Mouse (Mus musculus): Measurements from ENCODE around the gene Zfp346. TPM values are rescaled to one million over a fixed set of nuclear protein-coding genes. Genes with fewer than 3 reads are reported as not detected.

The Zfp346 gene
- total and polyA plus RNA-seq, 3 experiments = 19.5 to 28.8 TPM; not detected in 1

- TF ChIP-seq EP300 (IDR thresholded peaks at IDR 0.05; ENCODE audit: low read depth in 1 of 2, low read length in 2 of 2) (no peak), RCOR1 (IDR thresholded peaks at IDR 0.05; ENCODE audit: low read depth, low read length) (no peak), MEF2A (IDR thresholded peaks at IDR 0.05; ENCODE audit: extremely low read depth, insufficient replicate concordance, low read depth, low read length, poor library complexity, severe bottlenecking) (no peak), GABPA (IDR thresholded peaks at IDR 0.05; ENCODE audit: low read depth, low read length) (no peak), ZMIZ1 (IDR thresholded peaks at IDR 0.05; ENCODE audit: low read depth, low read length) (no peak), HCFC1 (IDR thresholded peaks at IDR 0.05; ENCODE audit: low read depth, low read length) (no peak), ELF1 (IDR thresholded peaks at IDR 0.05; ENCODE audit: low read depth, low read length) (no peak), JUND (IDR thresholded peaks at IDR 0.05; ENCODE audit: low read depth, low read length) (no peak), CHD2 (IDR thresholded peaks at IDR 0.05; ENCODE audit: low read length) (no peak), SMC3 (IDR thresholded peaks at IDR 0.05; ENCODE audit: low read depth, low read length) (no peak), TAL1 (IDR thresholded peaks at IDR 0.05; ENCODE audit: low read length) (no peak), CHD1 (IDR thresholded peaks at IDR 0.05; ENCODE audit: low read depth, low read length) (no peak), POLR2AphosphoS2 (IDR thresholded peaks at IDR 0.05; ENCODE audit: low read length) (no peak), MYC (IDR thresholded peaks at IDR 0.05; ENCODE audit: low read depth, low read length) (no peak), GATA1 (IDR thresholded peaks at IDR 0.05; ENCODE audit: low read depth, low read length) (no peak), E2F4 (IDR thresholded peaks at IDR 0.05; ENCODE audit: borderline replicate concordance, low read depth, low read length) (no peak), USF2 (IDR thresholded peaks at IDR 0.05; ENCODE audit: borderline replicate concordance in 1 of 2, insufficient read depth in 1 of 2, low read depth in 1 of 2, low read length in 2 of 2) (no peak), NELFE (IDR thresholded peaks at IDR 0.05; ENCODE audit: low read depth, low read length) (no peak), ZC3H11A (IDR thresholded peaks at IDR 0.05; ENCODE audit: low read depth, low read length) (no peak), NRF1 (IDR thresholded peaks at IDR 0.05; ENCODE audit: insufficient read depth, low read depth, low read length, poor library complexity, severe bottlenecking) (no peak)
- H3K27ac ChIP-seq (ENCODE audit: control insufficient read depth, low read depth, low read length) = no peak overlapping the region
- no peaks in the 10 kb centered on the region for H3K9me3 ChIP-seq (replicated peaks; ENCODE audit: insufficient read depth, low read length)
- no peaks in the 10 kb centered on the region for H3K79me2 ChIP-seq (ENCODE audit: control insufficient read depth, insufficient read depth, low read length, poor library complexity)
- H3K27me3 ChIP-seq (ENCODE audit: control insufficient read depth in 1 of 2, insufficient read depth in 2 of 2, low read length in 2 of 2) = no peaks in the 10 kb centered on the region
- no peaks in the 10 kb centered on the region for H3K4me1 ChIP-seq (ENCODE audit: control insufficient read depth in 1 of 2, insufficient read depth in 2 of 2, low read length in 2 of 2)
- no peaks in the 10 kb centered on the region for H3K36me3 ChIP-seq (ENCODE audit: control insufficient read depth in 1 of 2, insufficient read depth in 2 of 2, low read length in 2 of 2)
- DNase-seq (ENCODE audit: low read depth, low spot score) = no peak
- no peak overlapping the region for H3K4me3 ChIP-seq (ENCODE audit: control insufficient read depth in 1 of 2, insufficient read depth in 1 of 2, low read depth in 2 of 2, low read length in 2 of 2)
- no peak overlapping the region for H3K9ac ChIP-seq (ENCODE audit: control insufficient read depth, low read depth, low read length, poor library complexity, severe bottlenecking)
These were observed 62.7 kb downstream of the Zfp346 start for GRCm38 (mm10) chr13:55167798-55168197.

- Histone ChIP-seq H3K4me1 (ENCODE audit: control insufficient read depth in 1 of 2, insufficient read depth in 2 of 2, low read length in 2 of 2) (no peaks in the 10 kb centered on the region), H3K4me3 (ENCODE audit: control insufficient read depth in 1 of 2, insufficient read depth in 1 of 2, low read depth in 2 of 2, low read length in 2 of 2) (no peak overlapping the region), H3K36me3 (ENCODE audit: control insufficient read depth in 1 of 2, insufficient read depth in 2 of 2, low read length in 2 of 2) (no peaks in the 10 kb centered on the region), H3K27ac (ENCODE audit: control insufficient read depth, low read depth, low read length) (no peak overlapping the region), H3K27me3 (ENCODE audit: control insufficient read depth in 1 of 2, insufficient read depth in 2 of 2, low read length in 2 of 2) (no peaks in the 10 kb centered on the region), H3K9ac (ENCODE audit: control insufficient read depth, low read depth, low read length, poor library complexity, severe bottlenecking) (no peak overlapping the region), H3K79me2 (ENCODE audit: control insufficient read depth, insufficient read depth, low read length, poor library complexity) (no peaks in the 10 kb centered on the region), H3K9me3 (replicated peaks; ENCODE audit: insufficient read depth, low read length) (no peaks in the 10 kb centered on the region)
- TF ChIP-seq MYC (IDR thresholded peaks at IDR 0.05; ENCODE audit: low read depth, low read length) (no peak), RCOR1 (IDR thresholded peaks at IDR 0.05; ENCODE audit: low read depth, low read length) (no peak), NRF1 (IDR thresholded peaks at IDR 0.05; ENCODE audit: insufficient read depth, low read depth, low read length, poor library complexity, severe bottlenecking) (no peak), POLR2A (IDR thresholded peaks at IDR 0.05; ENCODE audit: control insufficient read depth in 1 of 2, insufficient read depth in 1 of 2, low read depth in 1 of 2, low read length in 2 of 2, poor library complexity in 1 of 2) (no peak), MYB (IDR thresholded peaks at IDR 0.05; ENCODE audit: low read depth, low read length) (no peak), MXI1 (IDR thresholded peaks at IDR 0.05; ENCODE audit: low read depth, low read length) (no peak), KAT2A (conservative IDR thresholded peaks at IDR 0.05; ENCODE audit: low read depth, low read length) (no peak), ZC3H11A (IDR thresholded peaks at IDR 0.05; ENCODE audit: low read depth, low read length) (no peak), JUND (IDR thresholded peaks at IDR 0.05; ENCODE audit: low read depth, low read length) (no peak), MAFK (IDR thresholded peaks at IDR 0.05; ENCODE audit: borderline replicate concordance, low read depth, low read length) (no peak), ELF1 (IDR thresholded peaks at IDR 0.05; ENCODE audit: low read depth, low read length) (no peak)
- DNase-seq (ENCODE audit: low read depth, low spot score) = no peak
These were observed 63.1 kb downstream of the Zfp346 start for GRCm38 (mm10) chr13:55168255-55168654.
